Mouse (Mus musculus) liver, embryonic 14.5 days (tissue): Measurements from ENCODE around the gene Hydin. TPM values are rescaled to one million over a fixed set of nuclear protein-coding genes. Genes with fewer than 3 reads are reported as not detected.
A peak's percentile ranks its signal among the peaks of the same experiment; 100 is the strongest.

Experiments
- ATAC-seq: fragments of 200-750 bp; cut with Nextera tagmentation; 2 replicates; pipeline ENCODE4 v1.8.0; 2017; ENCODE audit warnings: moderate number of reproducible peaks, mild to moderate bottlenecking, moderate library complexity; ENCODE audit not compliant: insufficient read depth
- DNase-seq, 3 experiments: peaks; one replicate each; pipeline ENCODE4 v3.0.0-alpha.2; 2012 to 2013; ENCODE audit warnings: low read depth in 3 of 3, low spot score in 3 of 3
- H3K27ac ChIP-seq: fragments of 300-500 bp; sonication (generic); 2 replicates; pipeline ENCODE4 v1.5.1; 2014; ENCODE audit warnings: moderate library complexity, mild to moderate bottlenecking, control low read depth, inconsistent platforms
- H3K27me3 ChIP-seq: fragments of 300-500 bp; sonication (generic); 2 replicates; pipeline ENCODE4 v1.6.1; 2014; ENCODE audit warnings: mild to moderate bottlenecking, low read length, moderate library complexity; ENCODE audit not compliant: control insufficient read depth, insufficient read depth
- H3K36me3 ChIP-seq: fragments of 300-500 bp; sonication (generic); replicated peaks from 2 replicates; pipeline ENCODE4 v1.6.1; 2014; ENCODE audit warnings: low read depth; ENCODE audit not compliant: control insufficient read depth, insufficient read depth
- H3K4me1 ChIP-seq, 2 experiments: fragments of 200-500 bp in 1 of 2; fragments of 300-500 bp in 1 of 2; sonication (generic) in 1 of 2; replicated peaks; 2 replicates each; pipeline ENCODE4 v1.6.1; 2012 to 2014; ENCODE audit warnings: antibody characterized with exemption in 1 of 2, inconsistent platforms in 1 of 2, low read length in 1 of 2; ENCODE audit not compliant: control insufficient read depth in 2 of 2, insufficient read depth in 2 of 2
- H3K4me2 ChIP-seq: fragments of 300-500 bp; sonication (generic); 2 replicates; pipeline ENCODE4 v1.6.1; 2014; ENCODE audit warnings: low read depth, mild to moderate bottlenecking, control low read depth, moderate library complexity
- H3K4me3 ChIP-seq, 2 experiments: fragments of 200-500 bp in 1 of 2; fragments of 300-500 bp in 1 of 2; sonication (generic) in 1 of 2; 2 replicates each; pipeline ENCODE4 v1.5.1; 2012 to 2014; ENCODE audit warnings: low read depth in 2 of 2, low read length in 2 of 2, mild to moderate bottlenecking in 2 of 2, control low read depth in 1 of 2, inconsistent platforms in 1 of 2, moderate library complexity in 1 of 2; ENCODE audit not compliant: insufficient read depth in 1 of 2
- H3K9ac ChIP-seq: fragments of 300-500 bp; sonication (generic); replicated peaks from 2 replicates; pipeline ENCODE4 v1.6.1; 2014; ENCODE audit warnings: mild to moderate bottlenecking, control low read depth, moderate library complexity
- H3K9me3 ChIP-seq: fragments of 300-500 bp; sonication (generic); 2 replicates; pipeline ENCODE4 v1.6.1; 2016; ENCODE audit warnings: low read length, mixed read lengths; ENCODE audit not compliant: control insufficient read depth
- CTCF ChIP-seq: IDR thresholded peaks from 2 replicates; pipeline ENCODE4 v1.5.1; 2016; ENCODE audit warnings: antibody characterized with exemption, low read depth, control low read depth
- EP300 ChIP-seq: IDR thresholded peaks from 2 replicates; pipeline ENCODE4 v1.6.1; 2016; ENCODE audit warnings: antibody characterized with exemption, low read depth
- WGBS: fragments of 180-500 bp; shearing (Covaris S2); extraction: QIAGEN DNeasy Blood & Tissue Kit; methylation state at CpG from one replicate; pipeline ENCODE4 v1.1.7; 2014; ENCODE audit not compliant: insufficient replicate concordance; 5-methylcytosine and 5-hydroxymethylcytosine counted together
- polyA plus RNA-seq, 2 experiments: library from polyadenylated mRNA; depleted of rRNA in 1 of 2; stranded (reverse) in 1 of 2; unstranded in 1 of 2; fragments of >200 nt; fragmentation: Nextera tagmentation in 1 of 2; extraction: Ambion mirVana in 1 of 2; gene quantifications; 2 replicates each; pipeline versions ENCODE4 v1.2.1 to v1.2.3; 2012 to 2014

The Hydin gene
- polyA plus RNA-seq, 2 experiments, result 0.03 to 0.10 TPM

DNA sequence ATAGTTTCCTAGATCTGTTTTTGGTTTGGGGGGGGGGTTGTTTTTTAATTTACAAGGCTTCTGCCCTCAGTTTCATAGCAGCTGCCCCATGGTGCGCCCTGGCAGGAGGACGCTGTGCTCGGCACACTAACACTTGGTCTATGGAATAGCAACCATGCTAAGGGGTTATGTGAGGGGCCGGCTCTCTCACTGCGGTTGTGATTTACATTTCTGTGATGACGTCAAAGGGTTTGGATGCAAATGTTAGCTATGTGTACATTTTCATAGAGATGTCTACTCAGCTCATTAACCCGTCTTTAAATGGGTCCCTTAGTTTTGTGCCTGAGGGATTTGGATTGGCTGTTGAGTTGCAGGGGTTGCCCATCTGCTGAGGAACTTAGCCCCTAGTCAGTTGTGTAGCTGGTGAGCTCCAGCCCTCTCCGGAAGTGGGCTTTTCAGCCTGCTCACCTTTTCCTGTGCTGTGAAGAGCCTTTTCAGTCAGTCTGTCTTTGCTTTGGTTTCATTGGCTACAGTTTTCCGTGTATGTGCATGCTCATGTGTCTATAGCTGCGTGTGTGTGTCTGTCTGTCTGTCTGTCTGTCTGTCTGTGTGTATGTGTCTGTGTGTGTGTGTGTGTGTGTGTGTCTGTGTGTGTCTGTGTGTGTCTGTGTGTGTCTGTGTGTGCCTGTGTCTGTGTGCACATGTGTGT is 197.1 kb downstream of the Hydin start:
- Histone ChIP-seq H3K4me1 (no peaks in the 10 kb centered on the region), H3K9me3 (no peaks in the 10 kb centered on the region), H3K27me3 (no peaks in the 10 kb centered on the region), H3K9ac (no peak overlapping the region), H3K4me3 (no peak overlapping the region), H3K4me2 (no peak overlapping the region), H3K27ac (no peak overlapping the region), H3K36me3 (no peaks in the 10 kb centered on the region)
- ATAC-seq (no peak), DNase-seq (no peak)
- WGBS, result 67% methylated on average over 10 of the region's 10 CpGs
- TF ChIP-seq CTCF (no peak), EP300 (no peak)

DNA sequence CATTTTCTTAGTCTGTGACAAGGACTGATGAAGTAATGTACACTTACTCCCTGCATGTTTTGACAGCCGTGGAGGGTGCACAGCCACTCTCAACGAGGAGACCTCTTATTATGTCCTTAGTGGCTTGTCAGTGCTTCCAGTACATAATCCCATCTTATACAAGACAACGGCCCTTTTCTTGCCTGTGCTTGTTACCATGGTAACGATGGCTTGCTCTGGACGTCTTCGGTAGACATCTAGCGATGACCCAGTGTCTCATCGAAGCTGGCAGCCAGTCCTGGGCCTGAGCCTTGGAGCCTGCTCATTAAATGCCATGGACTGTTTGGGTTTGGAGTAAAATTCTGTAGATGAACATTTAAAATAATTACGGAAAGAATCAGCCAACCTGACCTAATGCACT is 198.8 kb downstream of the Hydin start:
- H3K36me3 ChIP-seq, result no peaks in the 10 kb centered on the region
- H3K4me1 ChIP-seq, result no peaks in the 10 kb centered on the region
- WGBS, result 67% methylated on average over 9 of the region's 9 CpGs
- no peaks in the 10 kb centered on the region for H3K27me3 ChIP-seq
- no peaks in the 10 kb centered on the region for H3K9me3 ChIP-seq
- DNase-seq (no peak), ATAC-seq (no peak)
- no peak for TF ChIP-seq EP300
- no peak overlapping the region for H3K4me3 ChIP-seq
- no peak overlapping the region for H3K9ac ChIP-seq
- no peak overlapping the region for H3K4me2 ChIP-seq
- H3K27ac ChIP-seq, result no peak overlapping the region

DNA sequence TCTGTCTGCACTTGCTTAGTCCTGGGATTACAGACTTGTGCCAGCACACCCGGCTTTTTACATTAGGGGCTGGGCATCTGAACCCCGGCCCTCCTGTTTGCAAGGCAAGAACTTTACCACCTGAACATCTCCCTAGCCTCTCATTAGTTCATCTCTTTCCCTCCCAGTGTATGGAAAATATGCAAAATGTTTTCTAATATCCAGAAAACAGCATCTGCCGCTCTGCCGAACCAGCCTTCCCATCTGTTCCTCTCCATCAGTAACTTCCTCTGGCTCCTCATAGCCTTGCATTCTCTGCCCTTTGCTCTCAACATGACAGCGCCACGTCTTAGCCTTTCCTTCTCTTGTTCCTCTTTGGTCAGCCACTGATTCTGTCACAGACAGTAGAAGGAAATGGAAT is 210.5 kb downstream of the Hydin start:
- no peak for DNase-seq
- no peak overlapping the region for H3K27ac ChIP-seq
- no peaks in the 10 kb centered on the region for H3K36me3 ChIP-seq
- ATAC-seq, result no peak
- H3K27me3 ChIP-seq, result no peaks in the 10 kb centered on the region
- no peak overlapping the region for H3K4me2 ChIP-seq
- H3K4me3 ChIP-seq, result no peak overlapping the region
- TF ChIP-seq CTCF (no peak), EP300 (no peak)
- 59% methylated on average over 6 of the region's 6 CpGs for WGBS
- H3K9ac ChIP-seq, result no peak overlapping the region
- no peaks in the 10 kb centered on the region for H3K9me3 ChIP-seq
- peaks cover 0 to 2% of the 10 kb centered on the region in 2 experiments; a peak in 2 of 4 replicates for H3K4me1 ChIP-seq

DNA sequence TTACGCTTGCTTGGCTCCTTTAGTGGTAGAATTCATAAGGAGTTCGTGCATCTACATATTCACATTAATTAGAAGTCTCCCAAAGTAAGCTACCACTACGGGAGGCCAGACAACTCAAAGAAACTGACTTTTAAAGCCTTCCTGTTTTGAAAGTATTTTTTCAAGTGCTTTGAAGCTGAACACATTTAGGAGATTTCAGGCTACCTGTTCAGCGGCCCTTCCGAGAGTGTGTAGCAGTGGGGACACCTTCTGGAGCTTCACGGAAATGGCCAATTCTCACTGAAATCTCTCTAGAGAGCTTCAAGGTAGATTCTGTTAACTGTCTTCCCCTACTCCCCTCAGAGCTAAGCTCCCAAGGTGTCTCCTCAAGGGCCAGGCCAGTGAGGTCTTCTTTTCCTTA is 211.8 kb downstream of the Hydin start:
- H3K27ac ChIP-seq, result no peak overlapping the region
- H3K4me2 ChIP-seq, result no peak overlapping the region
- no peaks in the 10 kb centered on the region for H3K9me3 ChIP-seq
- TF ChIP-seq EP300 (no peak), CTCF (peak; percentile 28)
- no peak overlapping the region for H3K9ac ChIP-seq
- no peak overlapping the region for H3K4me3 ChIP-seq
- H3K27me3 ChIP-seq, result no peaks in the 10 kb centered on the region
- ATAC-seq, result no peak
- WGBS, result 40% methylated on average over 6 of the region's 6 CpGs
- no peaks in the 10 kb centered on the region for H3K36me3 ChIP-seq
- peaks cover 0 to 2% of the 10 kb centered on the region in 2 experiments; a peak in 2 of 4 replicates for H3K4me1 ChIP-seq
- DNase-seq, result no peak

DNA sequence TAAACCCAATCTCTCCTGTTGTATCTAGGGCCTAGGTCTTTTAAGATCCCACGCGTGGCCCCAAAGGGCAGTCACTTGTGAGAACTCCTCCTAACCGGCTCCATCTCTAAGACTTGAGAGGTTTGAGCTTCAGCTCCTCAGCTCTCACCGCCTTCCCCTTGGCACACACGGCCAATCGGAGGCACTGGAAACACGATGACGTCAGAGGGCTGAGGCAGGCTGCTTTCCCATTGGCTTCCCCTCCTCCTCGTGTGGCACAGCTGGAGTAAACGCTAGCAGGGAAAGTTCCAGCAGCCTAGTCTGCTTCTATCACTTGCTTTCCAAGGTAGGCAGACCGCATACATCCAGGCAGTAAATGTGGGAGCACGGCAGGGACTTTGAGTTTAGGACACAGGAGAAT is 212.6 kb downstream of the Hydin start:
- no peak overlapping the region for H3K27ac ChIP-seq
- H3K4me2 ChIP-seq, result no peak overlapping the region
- H3K4me3 ChIP-seq, result no peak overlapping the region
- TF ChIP-seq CTCF (no peak), EP300 (no peak)
- WGBS, result 50% methylated on average over 12 of the region's 12 CpGs
- no peaks in the 10 kb centered on the region for H3K36me3 ChIP-seq
- H3K27me3 ChIP-seq, result no peaks in the 10 kb centered on the region
- H3K9me3 ChIP-seq, result no peaks in the 10 kb centered on the region
- peaks cover 0 to 2% of the 10 kb centered on the region in 2 experiments; a peak in 2 of 4 replicates for H3K4me1 ChIP-seq
- H3K9ac ChIP-seq, result no peak overlapping the region
- ATAC-seq, result no peak
- DNase-seq, result no peak
